Mouse (Mus musculus): ENCODE data around the gene Dcdc2a. TPM values are rescaled to one million over a fixed set of nuclear protein-coding genes. Genes with fewer than 3 reads are reported as not detected.

The Dcdc2a gene
- polyA plus RNA-seq, 1 experiment from 2014 or later, result 1.3 TPM

DNA sequence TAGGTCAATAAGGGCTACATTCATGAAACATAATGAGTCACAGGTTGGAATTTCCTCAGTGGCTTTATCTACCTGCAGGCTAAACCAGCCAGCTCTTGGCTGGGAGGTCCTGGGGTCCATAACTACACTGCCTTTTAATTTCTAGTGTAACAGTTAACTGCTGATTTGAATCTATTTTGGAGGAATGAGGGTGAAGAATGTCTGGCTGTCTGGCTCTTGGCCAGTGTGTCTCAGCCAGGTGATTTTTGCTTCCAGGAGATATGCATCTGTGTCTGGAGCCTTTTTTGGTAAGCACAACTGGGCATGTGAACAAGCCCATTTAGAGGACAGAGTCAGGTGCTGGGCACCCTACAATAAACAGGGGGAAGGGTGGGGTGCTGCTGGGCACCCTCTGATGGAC is 49.9 kb downstream of the Dcdc2a start:
- Histone ChIP-seq H3K4me2 (ENCODE audit: low read depth, low read length) (no peak overlapping the region), H3K4me1 (ENCODE audit: control insufficient read depth, insufficient read depth, low read length) (no peaks in the 10 kb centered on the region), H3K4me3 (replicated peaks; ENCODE audit: low read length) (no peak overlapping the region), H3K9ac (ENCODE audit: low read length) (no peak overlapping the region), H3K27me3 (ENCODE audit: control insufficient read depth, insufficient read depth, low read length) (no peaks in the 10 kb centered on the region), H3K36me3 (ENCODE audit: control insufficient read depth, insufficient read depth, low read length) (no peaks in the 10 kb centered on the region), H3K9me3 (replicated peaks; ENCODE audit: control insufficient read depth, low read length) (no peaks in the 10 kb centered on the region), H3K27ac (ENCODE audit: low read length) (no peak overlapping the region)
- ATAC-seq (ENCODE audit: insufficient read depth, low FRiP score), result no peak

DNA sequence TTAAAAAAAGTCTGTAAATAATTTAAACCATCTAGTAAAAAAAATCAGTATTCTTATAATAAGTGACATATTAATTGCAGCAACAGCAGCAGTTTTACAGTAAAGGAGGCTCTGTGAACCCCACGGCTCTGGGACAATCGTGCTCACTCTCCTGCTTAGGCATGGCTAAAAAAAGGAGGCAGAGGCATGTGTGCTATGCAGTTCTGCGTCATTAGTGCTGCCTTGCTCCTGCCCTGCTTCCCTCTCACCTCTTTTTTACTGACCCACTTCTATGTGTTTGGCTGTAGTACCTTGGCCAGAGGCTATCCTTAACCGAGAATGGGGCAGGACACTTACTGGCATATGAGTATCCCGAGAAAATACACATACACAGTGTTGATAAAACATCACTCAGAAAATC is 50.9 kb downstream of the Dcdc2a start:
- Histone ChIP-seq H3K4me2 (ENCODE audit: low read depth, low read length) (no peak overlapping the region), H3K9me3 (replicated peaks; ENCODE audit: control insufficient read depth, low read length) (no peaks in the 10 kb centered on the region), H3K4me1 (ENCODE audit: control insufficient read depth, insufficient read depth, low read length) (no peaks in the 10 kb centered on the region), H3K4me3 (replicated peaks; ENCODE audit: low read length) (no peak overlapping the region), H3K36me3 (ENCODE audit: control insufficient read depth, insufficient read depth, low read length) (no peaks in the 10 kb centered on the region), H3K27ac (ENCODE audit: low read length) (no peak overlapping the region), H3K27me3 (ENCODE audit: control insufficient read depth, insufficient read depth, low read length) (no peaks in the 10 kb centered on the region), H3K9ac (ENCODE audit: low read length) (no peak overlapping the region)
- no peak for ATAC-seq (ENCODE audit: insufficient read depth, low FRiP score)
- 76% methylated on average over 5 of the region's 5 CpGs for WGBS

DNA sequence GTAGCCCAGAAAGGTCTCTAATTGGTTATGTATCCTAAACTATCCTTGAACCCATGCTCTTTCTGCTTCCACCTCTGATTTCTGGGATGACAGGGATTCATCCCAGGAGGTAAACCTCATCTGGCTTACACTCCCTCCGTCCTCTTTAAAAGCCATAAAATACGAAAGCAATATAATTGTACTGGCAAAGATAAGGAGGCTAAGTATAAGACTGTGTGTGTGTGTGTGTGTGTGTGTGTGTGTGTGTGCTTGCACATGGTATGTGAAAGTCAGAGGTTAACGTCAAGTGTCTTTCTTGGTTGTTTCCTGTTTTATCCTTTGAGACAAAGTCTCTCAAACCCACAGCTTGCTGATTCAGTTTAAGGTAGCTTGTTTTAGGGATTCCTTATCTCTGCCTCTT is 52.5 kb downstream of the Dcdc2a start:
- H3K27me3 ChIP-seq (ENCODE audit: control insufficient read depth, insufficient read depth, low read length), result no peaks in the 10 kb centered on the region
- WGBS, result 67% methylated on average over 3 of the region's 3 CpGs
- no peaks in the 10 kb centered on the region for H3K4me1 ChIP-seq (ENCODE audit: control insufficient read depth, insufficient read depth, low read length)
- H3K4me3 ChIP-seq (replicated peaks; ENCODE audit: low read length), result no peak overlapping the region
- no peaks in the 10 kb centered on the region for H3K9me3 ChIP-seq (replicated peaks; ENCODE audit: control insufficient read depth, low read length)
- no peaks in the 10 kb centered on the region for H3K36me3 ChIP-seq (ENCODE audit: control insufficient read depth, insufficient read depth, low read length)
- ATAC-seq (ENCODE audit: insufficient read depth, low FRiP score), result no peak
- H3K9ac ChIP-seq (ENCODE audit: low read length), result no peak overlapping the region
- no peak overlapping the region for H3K4me2 ChIP-seq (ENCODE audit: low read depth, low read length)
- no peak overlapping the region for H3K27ac ChIP-seq (ENCODE audit: low read length)

DNA sequence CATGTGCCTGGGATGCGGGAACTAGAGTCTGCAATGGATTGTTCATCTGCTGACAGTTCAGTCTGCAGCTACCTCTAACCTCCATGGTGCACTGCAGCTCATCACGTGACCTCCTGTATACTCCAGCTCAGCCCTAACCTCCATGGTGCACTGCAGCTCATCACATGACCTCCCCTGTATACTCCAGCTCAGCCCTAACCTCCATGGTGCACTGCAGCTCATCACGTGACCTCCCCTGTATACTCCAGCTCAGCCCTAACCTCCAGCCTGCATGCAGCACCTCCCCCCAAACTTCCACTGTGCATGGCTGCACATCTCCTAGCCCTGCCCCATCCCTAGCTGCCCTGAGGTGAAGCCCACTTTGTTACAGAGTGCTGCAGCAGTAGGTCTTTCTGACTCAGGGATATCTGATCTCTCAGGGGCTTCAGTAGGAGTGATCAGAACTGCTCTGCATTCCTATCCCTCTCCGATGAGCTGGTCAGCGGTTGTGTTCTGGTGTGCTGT is 54.8 kb downstream of the Dcdc2a start:
- WGBS, result 75% methylated on average over 5 of the region's 5 CpGs
- Histone ChIP-seq H3K4me1 (ENCODE audit: control insufficient read depth, insufficient read depth, low read length) (no peaks in the 10 kb centered on the region), H3K9me3 (replicated peaks; ENCODE audit: control insufficient read depth, low read length) (no peaks in the 10 kb centered on the region), H3K4me2 (ENCODE audit: low read depth, low read length) (no peak overlapping the region), H3K36me3 (ENCODE audit: control insufficient read depth, insufficient read depth, low read length) (no peaks in the 10 kb centered on the region), H3K27me3 (ENCODE audit: control insufficient read depth, insufficient read depth, low read length) (no peaks in the 10 kb centered on the region), H3K27ac (ENCODE audit: low read length) (no peak overlapping the region), H3K9ac (ENCODE audit: low read length) (no peak overlapping the region), H3K4me3 (replicated peaks; ENCODE audit: low read length) (no peak overlapping the region)
- ATAC-seq (ENCODE audit: insufficient read depth, low FRiP score), result no peak

DNA sequence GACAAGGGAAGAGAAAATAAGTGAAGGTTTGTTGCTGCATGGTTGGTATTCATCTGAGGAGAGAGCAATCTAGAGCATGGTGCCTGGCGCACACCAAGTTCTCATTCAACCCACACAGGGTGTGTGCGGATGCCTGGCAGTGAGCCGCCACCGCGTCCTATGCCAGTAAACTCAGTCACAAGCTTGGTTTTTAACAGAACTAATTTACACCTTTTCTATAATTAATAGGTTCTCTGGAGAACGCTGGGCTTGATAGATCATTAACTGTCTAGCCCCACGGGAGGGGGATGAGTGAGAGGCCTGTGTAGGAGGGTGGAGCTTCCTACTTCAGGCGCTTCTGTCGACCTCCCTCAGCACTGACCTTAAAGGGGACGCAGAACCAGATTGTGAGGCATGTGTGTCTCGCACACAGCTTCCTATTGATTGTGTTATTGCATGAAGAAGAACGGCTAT is 59.7 kb downstream of the Dcdc2a start:
- H3K4me1 ChIP-seq (ENCODE audit: control insufficient read depth, insufficient read depth, low read length), result no peaks in the 10 kb centered on the region
- peak overlapping the region; percentile 68 for H3K9ac ChIP-seq (ENCODE audit: low read length)
- WGBS, result 28% methylated on average over 12 of the region's 12 CpGs
- H3K27me3 ChIP-seq (ENCODE audit: control insufficient read depth, insufficient read depth, low read length), result no peaks in the 10 kb centered on the region
- ATAC-seq (ENCODE audit: insufficient read depth, low FRiP score), result peak; percentile 64; the same call in 1 of the 2 replicates
- no peaks in the 10 kb centered on the region for H3K36me3 ChIP-seq (ENCODE audit: control insufficient read depth, insufficient read depth, low read length)
- peak overlapping the region; percentile 82 for H3K4me2 ChIP-seq (ENCODE audit: low read depth, low read length)
- H3K4me3 ChIP-seq (replicated peaks; ENCODE audit: low read length), result peak overlapping the region; percentile 53
- H3K27ac ChIP-seq (ENCODE audit: low read length), result no peak overlapping the region
- no peaks in the 10 kb centered on the region for H3K9me3 ChIP-seq (replicated peaks; ENCODE audit: control insufficient read depth, low read length)

DNA sequence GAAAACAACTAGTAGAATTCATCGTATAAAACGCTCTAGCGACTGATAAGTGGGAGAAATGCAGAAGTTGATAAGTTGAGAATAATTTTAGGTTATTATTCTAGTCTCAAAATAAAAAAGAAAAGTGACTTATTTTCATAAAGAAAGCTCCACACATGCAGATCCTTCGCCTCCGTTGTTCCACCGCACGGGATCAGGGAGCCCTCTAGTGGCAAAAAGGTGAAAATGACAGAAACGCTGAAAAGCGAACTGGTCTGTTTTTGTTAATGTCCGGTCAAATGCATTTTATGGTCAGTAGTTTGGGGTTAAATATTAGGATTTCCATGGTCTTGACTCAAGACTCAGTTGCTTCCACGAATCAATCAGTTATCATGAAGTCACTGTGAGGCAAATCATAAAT is 60.2 kb downstream of the Dcdc2a start:
- no peak for ATAC-seq (ENCODE audit: insufficient read depth, low FRiP score)
- no peaks in the 10 kb centered on the region for H3K4me1 ChIP-seq (ENCODE audit: control insufficient read depth, insufficient read depth, low read length)
- no peaks in the 10 kb centered on the region for H3K9me3 ChIP-seq (replicated peaks; ENCODE audit: control insufficient read depth, low read length)
- H3K36me3 ChIP-seq (ENCODE audit: control insufficient read depth, insufficient read depth, low read length), result no peaks in the 10 kb centered on the region
- H3K27me3 ChIP-seq (ENCODE audit: control insufficient read depth, insufficient read depth, low read length), result no peaks in the 10 kb centered on the region
- no peak overlapping the region for H3K27ac ChIP-seq (ENCODE audit: low read length)
- 2% methylated on average over 11 of the region's 11 CpGs for WGBS
- peak overlapping the region; percentile 68 for H3K9ac ChIP-seq (ENCODE audit: low read length)
- peak overlapping the region; percentile 53 for H3K4me3 ChIP-seq (replicated peaks; ENCODE audit: low read length)
- H3K4me2 ChIP-seq (ENCODE audit: low read depth, low read length), result peak overlapping the region; percentile 82

DNA sequence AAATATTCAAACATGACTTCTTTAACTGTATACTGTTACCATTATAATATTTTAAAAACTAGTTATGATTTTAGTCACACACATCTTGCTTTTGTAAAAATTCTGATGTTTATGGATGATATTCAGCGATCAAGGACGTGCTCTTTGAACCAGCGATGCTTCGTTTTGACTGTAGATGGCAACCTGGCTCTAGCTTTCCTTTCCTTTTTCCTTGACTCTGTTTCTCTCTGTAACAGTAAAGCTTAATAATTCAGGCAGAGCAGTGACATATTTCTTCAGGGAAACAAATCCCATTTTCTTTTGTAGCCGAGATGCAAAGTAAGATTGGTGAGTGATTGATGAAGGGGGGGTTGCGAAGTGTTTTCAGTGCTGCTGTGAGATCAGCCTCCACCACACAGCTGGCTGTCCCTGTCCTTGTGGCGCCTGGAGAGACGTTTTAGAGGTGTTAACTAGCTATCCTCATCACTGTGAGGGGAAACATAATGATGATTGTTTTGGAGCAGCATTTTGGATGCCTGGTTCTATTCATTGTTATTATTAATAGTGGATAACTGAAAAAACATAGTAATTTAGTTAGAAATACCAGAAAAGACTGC is 67.0 kb downstream of the Dcdc2a start:
- 53% methylated on average over 8 of the region's 8 CpGs for WGBS

DNA sequence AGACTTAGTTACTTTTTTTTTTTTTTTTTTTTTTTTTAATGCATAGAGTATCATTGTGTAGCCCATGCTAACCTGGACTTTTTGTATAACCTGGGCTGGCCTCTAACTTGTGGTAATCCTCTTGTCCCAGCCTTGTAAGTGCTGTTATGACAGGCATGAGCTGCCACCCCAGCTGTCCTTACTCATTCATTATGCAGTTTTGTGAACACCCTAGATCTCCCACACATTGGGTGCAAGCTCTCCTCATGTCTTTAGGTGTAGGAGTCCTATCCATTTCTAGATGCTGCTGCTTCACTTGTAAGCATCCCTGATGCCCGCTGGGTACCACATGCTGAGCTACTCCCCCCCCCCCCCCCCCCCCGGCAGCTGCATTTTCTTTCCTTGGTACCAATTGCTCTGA is 71.4 kb downstream of the Dcdc2a start:
- no peak overlapping the region for H3K4me3 ChIP-seq (replicated peaks; ENCODE audit: low read length)
- no peaks in the 10 kb centered on the region for H3K9me3 ChIP-seq (replicated peaks; ENCODE audit: control insufficient read depth, low read length)
- H3K4me1 ChIP-seq (ENCODE audit: control insufficient read depth, insufficient read depth, low read length), result no peaks in the 10 kb centered on the region
- H3K36me3 ChIP-seq (ENCODE audit: control insufficient read depth, insufficient read depth, low read length), result no peaks in the 10 kb centered on the region
- 63% methylated on average over 2 of the region's 2 CpGs for WGBS
- no peaks in the 10 kb centered on the region for H3K27me3 ChIP-seq (ENCODE audit: control insufficient read depth, insufficient read depth, low read length)
- H3K9ac ChIP-seq (ENCODE audit: low read length), result no peak overlapping the region
- H3K4me2 ChIP-seq (ENCODE audit: low read depth, low read length), result no peak overlapping the region
- ATAC-seq (ENCODE audit: insufficient read depth, low FRiP score), result no peak
- H3K27ac ChIP-seq (ENCODE audit: low read length), result no peak overlapping the region

More for the DNA sequence above, 67.0 kb downstream of the Dcdc2a start:
- Histone ChIP-seq H3K27me3 (ENCODE audit: control insufficient read depth, insufficient read depth, low read length) (no peaks in the 10 kb centered on the region), H3K36me3 (ENCODE audit: control insufficient read depth, insufficient read depth, low read length) (no peaks in the 10 kb centered on the region), H3K4me2 (ENCODE audit: low read depth, low read length) (no peak overlapping the region), H3K4me1 (ENCODE audit: control insufficient read depth, insufficient read depth, low read length) (no peaks in the 10 kb centered on the region), H3K4me3 (replicated peaks; ENCODE audit: low read length) (no peak overlapping the region), H3K9me3 (replicated peaks; ENCODE audit: control insufficient read depth, low read length) (no peaks in the 10 kb centered on the region), H3K9ac (ENCODE audit: low read length) (no peak overlapping the region), H3K27ac (ENCODE audit: low read length) (no peak overlapping the region)
- no peak for ATAC-seq (ENCODE audit: insufficient read depth, low FRiP score)

DNA sequence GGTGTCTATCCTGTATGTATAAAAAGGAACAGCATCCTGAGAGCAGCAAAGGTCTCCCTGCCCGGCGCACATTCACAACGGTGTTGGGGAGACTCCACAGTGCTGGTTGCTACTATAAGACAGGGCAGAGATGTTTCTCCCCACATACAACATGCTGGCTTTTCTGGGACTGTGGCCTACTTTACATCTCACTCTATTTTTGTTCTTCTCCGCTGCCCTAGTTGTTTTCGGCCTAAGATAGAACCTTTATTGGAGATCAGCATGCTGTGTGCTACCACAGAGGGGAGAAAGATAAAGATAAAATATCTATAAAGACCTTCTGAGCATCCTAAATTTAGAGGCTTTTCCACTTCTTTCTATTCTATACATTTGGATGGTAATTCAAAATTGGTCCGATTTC is 72.0 kb downstream of the Dcdc2a start:
- Histone ChIP-seq H3K9ac (ENCODE audit: low read length) (no peak overlapping the region), H3K4me2 (ENCODE audit: low read depth, low read length) (no peak overlapping the region), H3K27ac (ENCODE audit: low read length) (no peak overlapping the region), H3K36me3 (ENCODE audit: control insufficient read depth, insufficient read depth, low read length) (no peaks in the 10 kb centered on the region), H3K27me3 (ENCODE audit: control insufficient read depth, insufficient read depth, low read length) (no peaks in the 10 kb centered on the region), H3K4me1 (ENCODE audit: control insufficient read depth, insufficient read depth, low read length) (no peaks in the 10 kb centered on the region), H3K4me3 (replicated peaks; ENCODE audit: low read length) (no peak overlapping the region), H3K9me3 (replicated peaks; ENCODE audit: control insufficient read depth, low read length) (no peaks in the 10 kb centered on the region)
- 94% methylated on average over 6 of the region's 6 CpGs for WGBS
- ATAC-seq (ENCODE audit: insufficient read depth, low FRiP score), result no peak

All from stomach, embryonic 16.5 days (tissue).